Mouse (Mus musculus) brain, embryonic 14.5 days (tissue): ENCODE results near the gene Hs3st4.

Source experiments
- CTCF ChIP-seq: fragments of 200-500 bp; IDR thresholded peaks from 2 replicates; pipeline ENCODE4 v1.5.1; 2012; ENCODE audit warnings: inconsistent platforms, mild to moderate bottlenecking, moderate library complexity, borderline replicate concordance; ENCODE audit not compliant: insufficient read depth, insufficient read length; ENCODE audit errors: extremely low read depth
- POLR2A ChIP-seq: fragments of 200-500 bp; IDR thresholded peaks from 2 replicates; pipeline ENCODE4 v1.6.1; 2012; ENCODE audit warnings: mild to moderate bottlenecking, inconsistent platforms, borderline replicate concordance; ENCODE audit not compliant: poor library complexity, insufficient read depth, insufficient read length, severe bottlenecking; ENCODE audit errors: extremely low read depth

GRCm38 (mm10) chr7:123965515-123965914 lies 17.2 kb upstream of the Hs3st4 start:
- TF ChIP-seq CTCF (no peak), POLR2A (no peak)
